Mouse (Mus musculus): ENCODE measurements around the gene Iltifb. TPM values are rescaled to one million over a fixed set of nuclear protein-coding genes. Genes with fewer than 3 reads are reported as not detected.
"Not testable (repeated sequence)": the region's sequence is repeated elsewhere in the genome, so short reads cannot be mapped to it uniquely, and the experiment has no call there.

Iltifb gene
- not detected in 2 replicates for polyA plus RNA-seq (2011; ENCODE audit: insufficient read depth, insufficient read length, low replicate concordance, missing spikeins)

GRCm38 (mm10) chr10:118294938-118295337 lies at the start of gene Iltifb:
TSS of gene Iltifb (minus strand) at chr10:118295038.
- H3K4me3 ChIP-seq (replicated peaks; ENCODE audit: control insufficient read depth, low read depth, low read length) = no peak within 1 kb of the TSS
- 86% methylated on average over 6 of the region's 6 CpGs for WGBS
- no peaks in the 10 kb centered on the region for H3K4me1 ChIP-seq (ENCODE audit: control insufficient read depth, insufficient read depth, low read length)
- TF ChIP-seq CTCF (IDR thresholded peaks at IDR 0.05; ENCODE audit: control insufficient read depth, insufficient read depth, low read length) (no peak), POLR2A (IDR thresholded peaks at IDR 0.05; ENCODE audit: borderline replicate concordance, control insufficient read depth, low read depth, low read length) (no peak)
- no peak within 1 kb of the TSS for H3K27ac ChIP-seq (ENCODE audit: control insufficient read depth, insufficient read depth, low read depth, low read length, poor library complexity)

- H3K4me3 ChIP-seq (replicated peaks; ENCODE audit: control insufficient read depth, low read depth, low read length); H3K27ac ChIP-seq (ENCODE audit: control insufficient read depth, insufficient read depth, low read depth, low read length, poor library complexity); H3K4me1 ChIP-seq (ENCODE audit: control insufficient read depth, insufficient read depth, low read length): not testable (repeated sequence)
- WGBS = no CpG with 5 or more reads among the region's 14 CpGs
Observed at GRCm38 (mm10) chr10:118343155-118343554, 48.3 kb upstream of the Iltifb start, which contains the start of gene Gm9046. TSS of gene Gm9046 (minus strand) at chr10:118343255.

- H3K4me1 ChIP-seq (ENCODE audit: control insufficient read depth, insufficient read depth, low read length); H3K27ac ChIP-seq (ENCODE audit: control insufficient read depth, insufficient read depth, low read depth, low read length, poor library complexity); H3K4me3 ChIP-seq (replicated peaks; ENCODE audit: control insufficient read depth, low read depth, low read length): not testable (repeated sequence)
- WGBS = no CpG with 5 or more reads among the region's 14 CpGs
Observed at GRCm38 (mm10) chr10:118337731-118338130, 42.9 kb upstream of the Iltifb start, which contains the start of gene Gm9045. TSS of gene Gm9045 (minus strand) at chr10:118337831.

GRCm38 (mm10) chr10:118332308-118332707 lies 37.5 kb upstream of the Iltifb start, which contains the start of gene Gm9044:
TSS of gene Gm9044 (minus strand) at chr10:118332408.
- H3K4me3 ChIP-seq (replicated peaks; ENCODE audit: control insufficient read depth, low read depth, low read length); H3K27ac ChIP-seq (ENCODE audit: control insufficient read depth, insufficient read depth, low read depth, low read length, poor library complexity); H3K4me1 ChIP-seq (ENCODE audit: control insufficient read depth, insufficient read depth, low read length): not testable (repeated sequence)
- WGBS = no CpG with 5 or more reads among the region's 14 CpGs

GRCm38 (mm10) chr10:118326869-118327268 lies 32.0 kb upstream of the Iltifb start, which contains the start of gene Gm9040:
TSS of gene Gm9040 (minus strand) at chr10:118326969.
- no CpG with 5 or more reads among the region's 11 CpGs for WGBS
- H3K27ac ChIP-seq (ENCODE audit: control insufficient read depth, insufficient read depth, low read depth, low read length, poor library complexity); H3K4me3 ChIP-seq (replicated peaks; ENCODE audit: control insufficient read depth, low read depth, low read length); H3K4me1 ChIP-seq (ENCODE audit: control insufficient read depth, insufficient read depth, low read length): not testable (repeated sequence)

GRCm38 (mm10) chr10:118319024-118319423 lies 24.2 kb upstream of the Iltifb start:
- 32% methylated on average over 8 of the region's 8 CpGs for WGBS
- TF ChIP-seq CTCF (IDR thresholded peaks at IDR 0.05; ENCODE audit: control insufficient read depth, insufficient read depth, low read length) = no peak
- TF ChIP-seq POLR2A (IDR thresholded peaks at IDR 0.05; ENCODE audit: borderline replicate concordance, control insufficient read depth, low read depth, low read length) = no peak
- Histone ChIP-seq H3K4me1 (ENCODE audit: control insufficient read depth, insufficient read depth, low read length) (no peaks in the 10 kb centered on the region), H3K4me3 (replicated peaks; ENCODE audit: control insufficient read depth, low read depth, low read length) (no peak overlapping the region), H3K27ac (ENCODE audit: control insufficient read depth, insufficient read depth, low read depth, low read length, poor library complexity) (no peak overlapping the region)

GRCm38 (mm10) chr10:118302133-118302532 lies 7.3 kb upstream of the Iltifb start:
- 41% methylated on average over 2 of the region's 2 CpGs for WGBS
- H3K27ac ChIP-seq (ENCODE audit: control insufficient read depth, insufficient read depth, low read depth, low read length, poor library complexity); H3K4me3 ChIP-seq (replicated peaks; ENCODE audit: control insufficient read depth, low read depth, low read length); H3K4me1 ChIP-seq (ENCODE audit: control insufficient read depth, insufficient read depth, low read length): not testable (repeated sequence)

GRCm38 (mm10) chr10:118283016-118283415 lies 11.8 kb downstream of the Iltifb start:
- H3K4me3 ChIP-seq (replicated peaks; ENCODE audit: control insufficient read depth, low read depth, low read length); H3K27ac ChIP-seq (ENCODE audit: control insufficient read depth, insufficient read depth, low read depth, low read length, poor library complexity); H3K4me1 ChIP-seq (ENCODE audit: control insufficient read depth, insufficient read depth, low read length): not testable (repeated sequence)
- 59% methylated on average over 3 of the region's 5 CpGs for WGBS

- not testable (repeated sequence) for H3K27ac ChIP-seq (ENCODE audit: control insufficient read depth, insufficient read depth, low read depth, low read length, poor library complexity); H3K4me1 ChIP-seq (ENCODE audit: control insufficient read depth, insufficient read depth, low read length); H3K4me3 ChIP-seq (replicated peaks; ENCODE audit: control insufficient read depth, low read depth, low read length)
- 78% methylated on average over 7 of the region's 7 CpGs for WGBS
Observed at GRCm38 (mm10) chr10:118282565-118282964, 12.3 kb downstream of the Iltifb start.

- no CpG with 5 or more reads among the region's 4 CpGs for WGBS
- H3K27ac ChIP-seq (ENCODE audit: control insufficient read depth, insufficient read depth, low read depth, low read length, poor library complexity); H3K4me1 ChIP-seq (ENCODE audit: control insufficient read depth, insufficient read depth, low read length); H3K4me3 ChIP-seq (replicated peaks; ENCODE audit: control insufficient read depth, low read depth, low read length): not testable (repeated sequence)
Observed at GRCm38 (mm10) chr10:118278069-118278468, 16.8 kb downstream of the Iltifb start.

GRCm38 (mm10) chr10:118271416-118271815 lies 23.4 kb downstream of the Iltifb start:
- not testable (repeated sequence) for H3K4me3 ChIP-seq (replicated peaks; ENCODE audit: control insufficient read depth, low read depth, low read length); H3K4me1 ChIP-seq (ENCODE audit: control insufficient read depth, insufficient read depth, low read length); H3K27ac ChIP-seq (ENCODE audit: control insufficient read depth, insufficient read depth, low read depth, low read length, poor library complexity)
- 80% methylated on average over 1 of the region's 2 CpGs for WGBS

GRCm38 (mm10) chr10:118268812-118269211 lies 26.0 kb downstream of the Iltifb start:
- WGBS = 18% methylated on average over 3 of the region's 8 CpGs
- H3K4me3 ChIP-seq (replicated peaks; ENCODE audit: control insufficient read depth, low read depth, low read length); H3K4me1 ChIP-seq (ENCODE audit: control insufficient read depth, insufficient read depth, low read length); H3K27ac ChIP-seq (ENCODE audit: control insufficient read depth, insufficient read depth, low read depth, low read length, poor library complexity): not testable (repeated sequence)

GRCm38 (mm10) chr10:118258388-118258787 lies 36.5 kb downstream of the Iltifb start, which contains the start of gene Gm32802:
TSS of gene Gm32802 (plus strand) at chr10:118258688.
- not testable (repeated sequence) for H3K4me1 ChIP-seq (ENCODE audit: control insufficient read depth, insufficient read depth, low read length)
- no CpG with 5 or more reads among the region's 13 CpGs for WGBS

More at GRCm38 (mm10) chr10:118258388-118258787, 36.5 kb downstream of the Iltifb start, which contains the start of gene Gm32802:
- not testable (repeated sequence) for H3K27ac ChIP-seq (ENCODE audit: control insufficient read depth, insufficient read depth, low read depth, low read length, poor library complexity); H3K4me3 ChIP-seq (replicated peaks; ENCODE audit: control insufficient read depth, low read depth, low read length)
